Mouse (Mus musculus): Measurements from ENCODE around the gene Dvl2.

DNA sequence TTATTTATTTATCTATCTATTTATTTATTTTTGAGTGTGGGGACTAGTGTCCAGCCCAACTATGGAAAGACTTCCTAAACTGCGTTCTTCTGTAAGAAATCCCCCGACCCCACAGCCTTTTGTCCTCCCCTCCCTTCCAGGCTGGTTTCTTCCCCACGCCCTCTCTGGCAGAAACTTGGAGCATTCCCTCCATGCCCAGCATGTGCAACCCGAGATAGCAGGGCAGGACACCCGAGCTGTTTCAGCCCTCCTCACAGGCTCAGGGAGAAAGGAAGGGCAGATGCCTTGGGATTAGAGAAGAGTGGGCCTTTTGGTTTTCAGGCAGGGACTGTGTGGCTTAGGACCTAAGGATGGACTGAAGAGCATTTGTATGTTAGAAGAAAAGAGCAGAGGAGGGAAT lies 17.5 kb upstream of the Dvl2 start:
- TF ChIP-seq CTCF (IDR thresholded peaks at IDR 0.05; ENCODE audit: borderline replicate concordance, extremely low read depth, insufficient read depth, insufficient read length) (no peak), POLR2A (IDR thresholded peaks at IDR 0.05; ENCODE audit: borderline replicate concordance, extremely low read depth, insufficient read depth, insufficient read length, poor library complexity, severe bottlenecking) (no peak)

All from brain, embryonic 14.5 days (tissue).